Mouse (Mus musculus) cortical plate, adult 2 months (tissue): ENCODE results near the gene Agbl1. TPM values are rescaled to one million over a fixed set of nuclear protein-coding genes. Genes with fewer than 3 reads are reported as not detected.

Experiments
- H3K27ac ChIP-seq: fragments of 200-500 bp; 2 replicates; pipeline ENCODE4 v1.5.1; 2012; ENCODE audit warnings: low read length, control low read depth, inconsistent platforms; ENCODE audit not compliant: insufficient read depth
- H3K4me1 ChIP-seq: fragments of 200-500 bp; 2 replicates; pipeline ENCODE4 v1.6.1; 2011; ENCODE audit warnings: low read length; ENCODE audit not compliant: control insufficient read depth, insufficient read depth
- H3K4me3 ChIP-seq: fragments of 200-500 bp; 2 replicates; pipeline ENCODE4 v1.5.1; 2011; ENCODE audit warnings: mild to moderate bottlenecking, low read length, control low read depth; ENCODE audit not compliant: insufficient read depth
- CTCF ChIP-seq: fragments of 200-500 bp; IDR thresholded peaks from 2 replicates; pipeline ENCODE4 v1.5.1; 2011; ENCODE audit warnings: mild to moderate bottlenecking, control low read depth, low read length; ENCODE audit not compliant: insufficient read depth; ENCODE audit errors: extremely low read depth
- POLR2A ChIP-seq: fragments of 200-500 bp; IDR thresholded peaks from 2 replicates; pipeline ENCODE4 v1.6.1; 2011; ENCODE audit warnings: mild to moderate bottlenecking, low read length, control low read depth; ENCODE audit not compliant: insufficient read depth; ENCODE audit errors: extremely low read depth
- polyA plus RNA-seq: library from polyadenylated mRNA; depleted of rRNA; stranded (reverse); fragments of >200 nt; gene quantifications from 2 replicates; pipeline ENCODE4 v1.2.3, GENCODE M21; 2012

Agbl1 gene
- polyA plus RNA-seq, 1 experiment = 0.19 TPM

- TF ChIP-seq CTCF (no peak), POLR2A (no peak)
- Histone ChIP-seq H3K4me1 (no peaks in the 10 kb centered on the region), H3K27ac (no peak overlapping the region), H3K4me3 (no peak overlapping the region)
These were observed 857.6 kb downstream of the Agbl1 start for GRCm38 (mm10) chr7:77087266-77087665.

- no peak overlapping the region for H3K4me3 ChIP-seq
- TF ChIP-seq CTCF = no peak
- no peaks in the 10 kb centered on the region for H3K4me1 ChIP-seq
- no peak overlapping the region for H3K27ac ChIP-seq
These were observed 865.5 kb downstream of the Agbl1 start for GRCm38 (mm10) chr7:77095153-77095552.

- H3K4me1 ChIP-seq = no peaks in the 10 kb centered on the region
- H3K4me3 ChIP-seq = no peak overlapping the region
- no peak overlapping the region for H3K27ac ChIP-seq
- TF ChIP-seq POLR2A (no peak), CTCF (no peak)
These were observed 884.3 kb downstream of the Agbl1 start for GRCm38 (mm10) chr7:77114021-77114420.

GRCm38 (mm10) chr7:77129045-77129444 is 899.4 kb downstream of the Agbl1 start:
- TF ChIP-seq CTCF = no peak
- TF ChIP-seq POLR2A = no peak
- Histone ChIP-seq H3K4me1 (no peaks in the 10 kb centered on the region), H3K4me3 (no peak overlapping the region), H3K27ac (no peak overlapping the region)

GRCm38 (mm10) chr7:77131950-77132349 is 902.3 kb downstream of the Agbl1 start:
- H3K27ac ChIP-seq = no peak overlapping the region
- no peaks in the 10 kb centered on the region for H3K4me1 ChIP-seq
- TF ChIP-seq CTCF (peak; percentile 49), POLR2A (no peak)
- H3K4me3 ChIP-seq = no peak overlapping the region; the same call in 1 of the 2 replicates

- H3K27ac ChIP-seq = no peak overlapping the region
- H3K4me3 ChIP-seq = no peak overlapping the region
- no peaks in the 10 kb centered on the region for H3K4me1 ChIP-seq
- TF ChIP-seq POLR2A = no peak
- no peak for TF ChIP-seq CTCF
These were observed 903.1 kb downstream of the Agbl1 start for GRCm38 (mm10) chr7:77132615-77133420.

- Histone ChIP-seq H3K4me3 (no peak overlapping the region), H3K4me1 (no peaks in the 10 kb centered on the region), H3K27ac (no peak overlapping the region)
- no peak for TF ChIP-seq CTCF
- TF ChIP-seq POLR2A = no peak
These were observed 905.2 kb downstream of the Agbl1 start for GRCm38 (mm10) chr7:77134860-77135259.

- TF ChIP-seq CTCF (no peak), POLR2A (no peak)
- Histone ChIP-seq H3K27ac (no peak overlapping the region), H3K4me1 (no peaks in the 10 kb centered on the region), H3K4me3 (no peak overlapping the region)
These were observed 909.0 kb downstream of the Agbl1 start for GRCm38 (mm10) chr7:77138707-77139106.

GRCm38 (mm10) chr7:77147527-77147926 is 917.8 kb downstream of the Agbl1 start:
- H3K27ac ChIP-seq = no peak overlapping the region
- peaks cover 2% of the 10 kb centered on the region; the same call in 1 of the 2 replicates for H3K4me1 ChIP-seq
- TF ChIP-seq CTCF (no peak), POLR2A (no peak)
- H3K4me3 ChIP-seq = no peak overlapping the region

GRCm38 (mm10) chr7:77148820-77149219 is 919.1 kb downstream of the Agbl1 start:
- TF ChIP-seq CTCF (no peak), POLR2A (no peak)
- peak overlapping the region; percentile 18; the same call in 1 of the 2 replicates for H3K27ac ChIP-seq

More at GRCm38 (mm10) chr7:77148820-77149219, 919.1 kb downstream of the Agbl1 start:
- H3K4me3 ChIP-seq = no peak overlapping the region
- peaks cover 2% of the 10 kb centered on the region; the same call in 1 of the 2 replicates for H3K4me1 ChIP-seq
